ENCODE assay signal across 8 mouse cellular contexts in the genomic region with DNA sequence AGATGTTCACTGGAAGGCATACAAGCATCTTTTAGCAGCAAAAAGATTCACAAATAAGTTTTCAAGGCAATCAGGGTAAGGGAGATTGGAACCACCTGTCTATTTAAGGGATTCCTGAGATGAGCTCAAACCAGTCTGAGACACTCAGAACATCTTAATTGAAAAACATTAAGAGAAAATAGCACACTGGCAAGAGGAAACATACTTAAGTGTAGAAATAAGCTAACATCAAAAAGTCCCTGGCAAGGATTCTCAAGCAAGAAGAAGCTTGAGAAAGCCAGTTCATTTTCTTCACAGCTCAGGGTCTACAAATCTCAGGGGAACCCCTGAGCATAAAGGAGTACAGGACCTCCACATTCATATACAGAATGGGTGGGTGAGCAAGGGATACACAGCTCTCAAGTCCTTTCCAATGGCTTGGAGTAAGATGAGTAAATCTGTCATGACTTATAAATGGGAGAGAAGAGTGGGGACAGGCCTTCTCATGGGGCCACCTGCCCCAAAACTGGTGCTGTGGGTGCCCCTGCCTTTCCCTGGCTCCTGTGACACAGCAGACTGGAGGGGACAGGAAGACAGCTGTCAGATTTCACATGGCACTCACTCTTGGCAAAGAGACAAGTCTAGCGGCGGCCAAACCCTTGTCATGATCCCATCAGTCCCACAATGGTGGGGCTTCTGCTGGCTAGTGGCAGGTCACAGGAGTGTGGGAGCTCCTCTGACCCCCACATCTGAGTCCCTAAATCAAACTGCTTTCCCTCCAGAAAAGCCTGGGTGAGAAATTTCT.
A peak's percentile ranks its signal among the peaks of the same experiment; 100 is the strongest.
DNase-seq lines count a peak whose midpoint lies in the region; TF ChIP-seq lines count a peak whose summit lies in the region.

No protein-coding gene starts in this region.

- no peak for TF ChIP-seq CTCF in brain, embryonic 14.5 days (IDR thresholded peaks at IDR 0.05; ENCODE audit: borderline replicate concordance, extremely low read depth, insufficient read depth, insufficient read length)

- intact Hi-C loops in gastrocnemius, postnatal 14 days (cut with DNase I; ENCODE audit: low total_unique reads), result no loop called here

- no peak for TF ChIP-seq POLR2A in brain, embryonic 14.5 days (IDR thresholded peaks at IDR 0.05; ENCODE audit: borderline replicate concordance, extremely low read depth, insufficient read depth, insufficient read length, poor library complexity, severe bottlenecking)

- DNase-seq in gastrocnemius, postnatal 14 days, result peak; percentile 10
- no peak for DNase-seq in gastrocnemius, adult 18-20 months (ENCODE audit: low spot score)
- peak; percentile 65 for DNase-seq in brain, embryonic 14.5 days (ENCODE audit: low read depth)
- DNase-seq in cerebellum, postnatal 14 days, result peak; percentile 90 to 93
- DNase-seq in kidney, adult 9 months, result peak; percentile 7
- DNase-seq in spleen, postnatal 10 days (ENCODE audit: low spot score in 2 of 2), result no peak
- DNase-seq in adrenal gland, adult 8-10 months, result no peak
- DNase-seq in yolk sac, embryonic 10.5 days (ENCODE audit: low spot score), result no peak

Comparison
In these comparisons a context has a peak if more than half of its experiments do, and no peak if none do; other contexts are left out.
1. DNase-seq: peak in gastrocnemius, postnatal 14 days (single experiment), brain, embryonic 14.5 days (single experiment), cerebellum, postnatal 14 days (2 of 2) and kidney, adult 9 months (single experiment); none in gastrocnemius, adult 18-20 months (single experiment), spleen, postnatal 10 days (0 of 2), adrenal gland, adult 8-10 months (single experiment) and yolk sac, embryonic 10.5 days (single experiment).